Mouse (Mus musculus) embryonic facial prominence, embryonic 10.5 days (tissue): ENCODE measurements at regions not wholly inside any gene's neighbourhood (a gene's known extent, or its start where the extent isn't known, plus 50 kb on each side); places are given as distances from the start of the nearest gene placed in this dataset.
A peak's percentile ranks its signal among the peaks of the same experiment; 100 is the strongest.

Source experiments
- DNase-seq: peaks from one replicate; pipeline ENCODE4 v3.0.0-alpha.2; 2017; ENCODE audit warnings: low spot score
- H3K27ac ChIP-seq: fragments of 300-500 bp; sonication (generic); replicated peaks from 2 replicates; pipeline ENCODE4 v1.5.1; 2016; ENCODE audit warnings: mild to moderate bottlenecking
- H3K27me3 ChIP-seq: fragments of 300-500 bp; sonication (generic); replicated peaks from 2 replicates; pipeline ENCODE4 v1.6.1; 2016; ENCODE audit warnings: low read depth, mild to moderate bottlenecking; ENCODE audit not compliant: poor library complexity, severe bottlenecking
- H3K36me3 ChIP-seq: fragments of 300-500 bp; sonication (generic); replicated peaks from 2 replicates; pipeline ENCODE4 v1.6.1; 2016; ENCODE audit warnings: mild to moderate bottlenecking, moderate library complexity
- H3K4me1 ChIP-seq: fragments of 300-500 bp; sonication (generic); 2 replicates; pipeline ENCODE4 v1.6.1; 2016
- H3K4me3 ChIP-seq: fragments of 300-500 bp; sonication (generic); 2 replicates; pipeline ENCODE4 v1.5.1; 2016; ENCODE audit warnings: mild to moderate bottlenecking, moderate library complexity
- H3K9me3 ChIP-seq: fragments of 300-500 bp; sonication (generic); 2 replicates; pipeline ENCODE4 v1.6.1; 2016; ENCODE audit warnings: mild to moderate bottlenecking
- WGBS: fragments of 180-500 bp; shearing (Covaris S2); methylation state at CpG from one replicate; pipeline ENCODE4 v1.1.7; 2016; 5-methylcytosine and 5-hydroxymethylcytosine counted together

DNA sequence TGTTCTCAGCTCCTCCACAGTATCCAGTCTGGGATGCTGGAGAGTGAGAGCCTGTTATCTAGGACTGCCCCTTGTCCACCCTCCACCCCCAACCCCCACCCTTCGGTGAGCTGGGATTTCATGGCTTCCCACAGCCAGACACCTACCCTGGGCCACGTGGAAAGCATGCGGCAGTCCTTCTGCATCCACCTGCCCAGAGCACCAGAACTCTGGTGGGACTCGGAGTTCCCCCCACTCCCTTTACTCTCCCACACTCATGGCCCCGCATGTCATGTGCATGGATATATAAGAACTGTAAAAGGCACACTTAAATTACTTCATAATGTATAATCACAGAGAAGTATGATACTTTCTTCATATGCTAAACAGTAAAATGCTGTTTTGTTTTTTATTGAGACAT lies 175.5 kb upstream of the Ahr start:
- H3K4me3 ChIP-seq = no peak overlapping the region
- no peak for DNase-seq
- WGBS = 69% methylated on average over 5 of the region's 5 CpGs
- H3K36me3 ChIP-seq = no peaks in the 10 kb centered on the region
- H3K27ac ChIP-seq = no peak overlapping the region
- no peaks in the 10 kb centered on the region for H3K27me3 ChIP-seq
- no peaks in the 10 kb centered on the region for H3K9me3 ChIP-seq
- no peaks in the 10 kb centered on the region for H3K4me1 ChIP-seq

DNA sequence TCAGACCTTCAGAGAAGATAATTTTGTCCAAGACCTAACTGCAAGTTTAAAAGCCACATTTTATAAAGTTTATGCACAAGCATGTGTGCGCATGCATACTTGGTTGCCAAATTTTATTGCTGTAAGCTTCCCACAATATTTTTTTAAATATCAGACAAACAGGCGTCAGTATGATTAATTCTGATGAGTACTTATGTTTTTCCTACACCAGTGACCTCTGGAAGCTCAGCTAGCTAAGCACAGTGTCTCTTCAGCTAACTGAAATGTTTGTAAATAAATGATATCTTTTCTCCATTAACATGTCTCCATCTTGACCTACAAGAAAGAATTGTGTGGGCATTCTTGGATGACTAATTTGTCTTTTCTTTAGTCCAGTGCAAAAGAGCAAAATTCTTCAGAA lies 168.6 kb upstream of the Ahr start:
- Histone ChIP-seq H3K4me1 (no peaks in the 10 kb centered on the region), H3K27me3 (no peaks in the 10 kb centered on the region), H3K36me3 (no peaks in the 10 kb centered on the region), H3K9me3 (no peaks in the 10 kb centered on the region), H3K4me3 (no peak overlapping the region), H3K27ac (no peak overlapping the region)
- no peak for DNase-seq
- WGBS = 90% methylated on average over 2 of the region's 2 CpGs

DNA sequence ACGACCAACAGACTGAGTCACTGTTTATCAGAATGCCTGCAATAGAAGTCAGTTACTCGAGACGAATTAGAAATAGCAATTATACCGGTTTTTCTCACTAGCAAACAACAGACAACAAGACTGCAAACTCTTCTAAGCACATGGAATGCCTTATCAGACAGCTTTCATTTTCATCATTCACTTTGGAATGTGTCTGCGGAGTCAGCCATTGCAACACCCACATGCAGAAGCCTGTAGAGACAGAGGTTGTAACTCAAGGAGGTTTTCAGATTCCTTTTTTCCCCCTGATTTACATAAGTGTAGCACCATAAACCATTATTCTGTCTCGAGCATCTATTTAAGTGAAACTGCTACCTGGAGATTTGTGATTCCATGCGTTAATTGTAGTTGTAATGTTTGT lies 167.8 kb upstream of the Ahr start:
- H3K27me3 ChIP-seq = no peaks in the 10 kb centered on the region
- no peak overlapping the region for H3K4me3 ChIP-seq
- no peaks in the 10 kb centered on the region for H3K4me1 ChIP-seq
- WGBS = 83% methylated on average over 7 of the region's 7 CpGs
- H3K9me3 ChIP-seq = no peaks in the 10 kb centered on the region
- no peak for DNase-seq
- no peak overlapping the region for H3K27ac ChIP-seq
- no peaks in the 10 kb centered on the region for H3K36me3 ChIP-seq

DNA sequence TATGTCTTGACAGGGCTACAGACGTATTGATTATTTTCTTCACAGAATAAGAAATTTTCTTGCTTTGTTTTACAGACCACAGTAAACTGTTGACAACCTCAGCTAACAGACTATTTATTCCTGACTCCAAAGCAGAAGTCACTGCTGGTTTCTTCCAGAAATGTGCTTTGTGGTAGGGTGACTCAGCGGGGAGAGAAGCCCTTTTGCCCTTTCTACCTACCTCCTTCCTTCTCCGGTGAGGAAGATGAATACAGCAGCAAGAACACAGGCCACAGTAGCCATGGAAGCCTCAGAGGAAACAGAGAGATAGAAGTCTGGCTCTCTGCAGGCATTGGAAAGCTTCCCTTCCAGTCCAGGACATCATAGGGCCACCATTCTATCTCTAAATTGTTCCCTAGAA lies 159.4 kb upstream of the Ahr start:
- no peak overlapping the region for H3K27ac ChIP-seq
- WGBS = 83% methylated on average over 3 of the region's 3 CpGs
- no peak overlapping the region for H3K4me3 ChIP-seq
- H3K9me3 ChIP-seq = no peaks in the 10 kb centered on the region
- H3K36me3 ChIP-seq = no peaks in the 10 kb centered on the region
- no peaks in the 10 kb centered on the region for H3K27me3 ChIP-seq
- DNase-seq = no peak
- H3K4me1 ChIP-seq = no peaks in the 10 kb centered on the region

DNA sequence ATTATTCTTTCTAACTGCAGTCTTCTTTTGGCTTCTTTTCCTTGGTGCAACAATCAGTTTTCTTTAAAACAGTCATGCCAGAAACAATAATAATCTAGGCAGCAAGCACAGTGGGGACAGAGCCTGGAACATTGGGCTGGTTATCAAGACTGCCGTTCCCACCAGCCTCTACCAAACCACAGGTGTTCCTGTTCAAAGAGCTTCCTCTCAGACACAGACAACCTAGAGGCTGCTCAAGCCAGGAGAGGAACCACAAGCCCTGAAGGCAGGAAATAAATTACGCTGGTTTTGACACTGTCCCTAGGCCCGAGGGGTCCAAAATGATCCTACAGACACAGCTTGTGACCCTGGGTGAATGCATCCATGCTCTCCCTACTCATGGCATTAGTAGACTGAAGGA lies 156.1 kb upstream of the Ahr start:
- Histone ChIP-seq H3K4me3 (no peak overlapping the region), H3K27me3 (no peaks in the 10 kb centered on the region), H3K27ac (no peak overlapping the region), H3K9me3 (no peaks in the 10 kb centered on the region), H3K36me3 (no peaks in the 10 kb centered on the region), H3K4me1 (no peaks in the 10 kb centered on the region)
- no peak for DNase-seq
- WGBS = 74% methylated on average over 3 of the region's 3 CpGs

DNA sequence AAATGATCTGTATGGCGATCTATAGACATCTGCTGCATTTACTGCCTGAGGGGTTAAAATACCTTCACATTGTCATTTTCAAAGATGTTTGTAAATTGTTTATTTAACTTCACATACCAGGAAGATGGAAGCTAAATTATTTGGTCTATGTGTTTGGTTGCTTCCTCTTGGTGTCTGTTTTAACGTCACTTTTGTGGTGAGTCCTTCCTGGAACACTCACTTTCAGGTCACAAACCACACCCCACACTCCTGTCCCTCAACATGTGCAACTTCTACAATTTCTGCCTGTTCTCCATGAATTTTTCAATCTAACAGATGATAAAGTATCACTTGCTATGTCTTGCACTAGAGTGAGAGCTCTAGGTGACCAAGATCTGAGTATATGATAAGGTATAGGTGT lies 151.4 kb upstream of the Ahr start:
- H3K4me3 ChIP-seq = no peak overlapping the region
- H3K9me3 ChIP-seq = no peaks in the 10 kb centered on the region
- H3K27me3 ChIP-seq = no peaks in the 10 kb centered on the region
- DNase-seq = no peak
- H3K4me1 ChIP-seq = no peaks in the 10 kb centered on the region
- 92% methylated on average over 2 of the region's 2 CpGs for WGBS
- H3K36me3 ChIP-seq = no peaks in the 10 kb centered on the region
- H3K27ac ChIP-seq = no peak overlapping the region

DNA sequence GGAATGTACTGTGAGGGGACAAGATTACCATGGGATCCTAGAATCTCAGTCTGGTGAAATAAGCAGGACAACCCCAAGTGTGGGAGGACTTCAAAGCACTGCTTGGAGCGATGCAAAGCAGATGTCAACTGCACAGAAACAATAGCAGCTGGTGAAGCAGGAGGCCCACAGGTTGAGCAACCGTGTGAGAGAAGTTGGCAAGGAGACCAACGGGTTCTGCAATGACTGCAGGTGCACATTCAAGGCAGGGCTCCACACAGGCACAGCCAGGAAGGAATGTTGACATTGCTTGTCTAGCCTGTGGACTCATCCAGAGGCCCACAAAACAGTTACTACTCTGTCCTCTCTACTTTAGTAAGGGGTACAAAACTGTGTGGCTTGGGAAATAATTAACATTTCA lies 150.4 kb upstream of the Ahr start:
- H3K27ac ChIP-seq = no peak overlapping the region
- DNase-seq = no peak
- no peaks in the 10 kb centered on the region for H3K9me3 ChIP-seq
- H3K36me3 ChIP-seq = no peaks in the 10 kb centered on the region
- 68% methylated on average over 3 of the region's 3 CpGs for WGBS
- H3K4me3 ChIP-seq = no peak overlapping the region
- H3K27me3 ChIP-seq = no peaks in the 10 kb centered on the region
- no peaks in the 10 kb centered on the region for H3K4me1 ChIP-seq

DNA sequence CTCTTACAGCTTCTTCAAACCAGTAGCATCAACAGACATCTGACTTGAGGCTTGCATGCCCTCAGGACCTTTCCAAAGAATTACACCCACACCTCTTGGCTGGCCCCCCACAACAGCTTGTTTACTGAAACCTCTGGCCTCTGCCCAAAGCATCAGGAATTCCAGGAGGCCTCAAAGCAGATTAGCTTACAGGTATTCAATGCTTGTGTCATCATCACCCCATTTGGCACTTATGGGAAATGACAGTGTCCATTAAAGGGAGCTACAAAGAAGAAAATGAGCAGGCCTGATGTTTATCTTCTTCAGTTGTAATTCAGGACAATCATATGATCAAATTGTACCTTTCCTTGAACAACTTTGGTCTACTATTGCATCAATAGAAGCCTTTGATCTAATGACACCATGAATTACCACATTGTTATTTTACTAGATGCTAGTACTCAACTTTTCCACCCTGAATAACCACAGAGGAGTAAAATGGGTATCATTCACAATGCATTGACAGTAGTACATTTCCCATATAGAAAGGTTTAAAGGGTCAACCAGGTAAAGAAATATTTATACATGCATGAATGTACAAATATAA lies 147.1 kb upstream of the Ahr start:
- no peaks in the 10 kb centered on the region for H3K36me3 ChIP-seq
- no peak for DNase-seq
- no peaks in the 10 kb centered on the region for H3K9me3 ChIP-seq
- no peak overlapping the region for H3K27ac ChIP-seq
- no peaks in the 10 kb centered on the region for H3K4me1 ChIP-seq
- no peak overlapping the region for H3K4me3 ChIP-seq
- no peaks in the 10 kb centered on the region for H3K27me3 ChIP-seq

DNA sequence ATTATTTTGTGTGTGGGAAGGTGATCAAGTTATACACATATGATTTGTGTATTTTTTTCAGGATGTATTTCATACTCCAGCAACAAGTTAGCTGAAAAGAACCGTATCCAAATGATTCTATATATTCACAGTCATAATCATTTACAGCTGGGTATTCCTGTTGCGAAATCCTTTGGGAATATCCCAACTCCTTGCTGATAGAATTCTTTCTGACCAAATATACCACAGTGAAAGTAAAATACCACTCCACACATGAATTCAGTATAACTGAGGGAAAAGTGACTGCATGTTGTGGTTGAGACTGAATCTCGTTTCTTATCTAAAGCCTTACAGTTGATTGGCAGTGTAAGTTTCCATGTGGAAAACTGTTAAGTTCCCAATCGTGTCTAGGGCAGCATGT lies 145.1 kb upstream of the Ahr start:
- Histone ChIP-seq H3K36me3 (no peaks in the 10 kb centered on the region), H3K4me1 (no peaks in the 10 kb centered on the region), H3K4me3 (no peak overlapping the region), H3K27me3 (no peaks in the 10 kb centered on the region), H3K27ac (no peak overlapping the region), H3K9me3 (no peaks in the 10 kb centered on the region)
- 69% methylated on average over 4 of the region's 4 CpGs for WGBS
- no peak for DNase-seq

DNA sequence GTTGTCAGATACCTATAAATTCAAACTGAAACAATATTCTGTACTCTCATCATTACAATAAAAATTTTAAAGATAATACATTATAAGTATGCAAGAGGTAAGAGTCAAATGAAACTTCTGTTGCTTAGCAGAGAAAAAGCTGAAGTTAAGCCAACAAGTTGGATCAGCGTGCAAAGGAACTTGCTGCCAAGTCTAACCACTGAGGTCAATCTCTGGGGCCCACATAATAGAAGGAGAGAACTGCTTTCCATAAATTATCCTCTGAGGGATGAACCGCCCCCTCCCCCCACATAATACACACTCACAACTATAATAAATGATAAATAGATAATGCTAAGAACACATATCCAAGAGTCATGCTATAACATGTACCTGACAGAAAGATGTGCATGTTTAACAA lies 144.2 kb upstream of the Ahr start:
- no peaks in the 10 kb centered on the region for H3K36me3 ChIP-seq
- H3K9me3 ChIP-seq = no peaks in the 10 kb centered on the region
- 88% methylated on average over 2 of the region's 2 CpGs for WGBS
- no peak overlapping the region for H3K4me3 ChIP-seq
- no peaks in the 10 kb centered on the region for H3K4me1 ChIP-seq
- no peak overlapping the region for H3K27ac ChIP-seq
- no peaks in the 10 kb centered on the region for H3K27me3 ChIP-seq
- DNase-seq = no peak

DNA sequence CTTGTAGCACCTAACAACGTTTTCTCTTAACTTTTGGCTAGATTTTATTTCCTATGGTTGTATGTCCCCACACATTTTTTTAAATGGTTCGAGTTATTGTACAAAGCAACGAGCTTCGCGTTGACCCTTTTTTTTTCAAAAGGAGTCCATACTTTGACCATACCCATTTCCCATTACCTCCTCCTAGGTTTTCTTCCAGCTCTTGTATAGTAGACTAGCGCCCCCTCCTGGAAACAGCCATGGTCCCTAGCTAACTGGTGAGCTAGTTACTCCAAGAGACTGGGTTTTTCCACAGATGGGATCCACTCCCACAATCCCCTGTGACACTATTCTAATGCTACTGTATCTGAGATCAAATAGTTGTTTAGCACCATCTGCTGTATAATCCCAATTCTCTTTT lies 139.6 kb upstream of the Ahr start:
- no peaks in the 10 kb centered on the region for H3K9me3 ChIP-seq
- H3K27ac ChIP-seq = no peak overlapping the region
- H3K4me1 ChIP-seq = no peaks in the 10 kb centered on the region
- H3K4me3 ChIP-seq = no peak overlapping the region
- DNase-seq = peak; percentile 22
- no peaks in the 10 kb centered on the region for H3K27me3 ChIP-seq
- H3K36me3 ChIP-seq = no peaks in the 10 kb centered on the region
- WGBS = 51% methylated on average over 6 of the region's 6 CpGs

DNA sequence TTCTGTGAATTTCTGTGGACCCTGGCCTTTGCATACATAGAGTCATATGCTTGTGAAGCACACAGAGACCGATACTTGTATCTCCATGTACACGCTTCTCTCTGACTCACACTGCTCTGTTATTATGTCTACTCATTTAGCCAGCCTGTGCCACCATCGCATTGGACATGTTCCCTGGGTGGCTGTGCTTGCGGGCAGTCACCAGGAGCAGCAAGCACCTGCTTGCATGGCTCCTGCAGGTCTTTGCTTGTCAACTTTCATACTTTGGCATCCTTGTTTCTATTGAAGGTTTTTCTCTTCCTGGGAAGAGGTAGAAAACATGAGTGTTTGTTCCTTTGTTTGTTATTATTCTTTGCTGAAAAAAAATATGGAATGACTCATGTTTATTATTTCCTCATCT lies 136.1 kb upstream of the Ahr start:
- Histone ChIP-seq H3K4me3 (no peak overlapping the region), H3K4me1 (no peaks in the 10 kb centered on the region), H3K27me3 (no peaks in the 10 kb centered on the region), H3K27ac (no peak overlapping the region), H3K36me3 (no peaks in the 10 kb centered on the region), H3K9me3 (no peaks in the 10 kb centered on the region)
- WGBS = 91% methylated on average over 4 of the region's 4 CpGs
- DNase-seq = no peak

DNA sequence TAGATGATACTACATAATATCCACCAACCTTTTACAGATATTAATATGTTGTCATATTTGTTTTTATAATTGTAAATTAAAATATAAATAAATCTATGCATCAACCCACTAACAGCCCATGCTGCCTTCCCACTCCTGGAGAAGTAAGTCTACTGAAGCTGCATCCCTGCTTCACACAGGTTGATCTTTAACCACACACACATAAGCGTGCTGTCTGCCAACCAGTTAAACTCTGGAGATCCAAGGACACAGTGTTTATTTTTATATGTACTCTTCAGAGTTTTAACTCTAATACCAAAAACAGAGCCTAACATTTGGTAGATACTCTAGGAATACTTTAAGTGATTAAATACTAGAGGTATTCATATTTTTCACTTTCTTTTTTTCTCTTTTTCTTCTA lies 133.9 kb upstream of the Ahr start:
- Histone ChIP-seq H3K27me3 (no peaks in the 10 kb centered on the region), H3K36me3 (no peaks in the 10 kb centered on the region), H3K27ac (no peak overlapping the region), H3K4me3 (no peak overlapping the region), H3K9me3 (no peaks in the 10 kb centered on the region), H3K4me1 (no peaks in the 10 kb centered on the region)
- DNase-seq = no peak
- WGBS = 87% methylated on average over 1 of the region's 1 CpGs

DNA sequence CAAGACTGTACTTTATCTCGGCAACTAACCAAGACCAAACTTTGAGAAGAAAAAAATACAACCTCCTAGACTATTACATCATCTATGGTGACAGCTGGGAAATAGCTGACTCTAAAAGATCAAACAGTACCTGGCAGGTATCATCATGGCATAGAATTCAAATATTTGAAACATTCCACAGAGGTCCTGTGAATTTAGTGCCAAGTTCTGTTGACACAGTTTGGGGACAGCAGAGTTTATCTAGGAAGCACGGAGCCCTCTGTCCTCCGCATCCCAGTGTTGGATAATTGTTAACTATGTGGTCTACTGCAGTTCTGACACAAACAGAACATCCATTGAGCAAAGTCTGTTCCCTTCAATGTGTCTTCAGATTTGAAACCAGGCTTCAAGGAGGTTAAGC lies 132.9 kb upstream of the Ahr start:
- Histone ChIP-seq H3K4me3 (no peak overlapping the region), H3K27me3 (no peaks in the 10 kb centered on the region), H3K36me3 (no peaks in the 10 kb centered on the region), H3K4me1 (no peaks in the 10 kb centered on the region), H3K9me3 (no peaks in the 10 kb centered on the region), H3K27ac (no peak overlapping the region)
- no peak for DNase-seq
- WGBS = 93% methylated on average over 3 of the region's 3 CpGs
